Mouse (Mus musculus) embryo, embryonic 11 days (tissue): ENCODE measurements around the gene Cd247.

Experiments used
- DNase-seq: peaks from one replicate; pipeline ENCODE4 v3.0.0-alpha.2; 2015

The Cd247 gene

GRCm38 (mm10) chr1:165779954-165780585 is 8.4 kb upstream of the Cd247 start:
- DNase-seq: peak; percentile 76

- peak; percentile 72 for DNase-seq
These were observed 7.8 kb upstream of the Cd247 start for GRCm38 (mm10) chr1:165780586-165781111.

DNA sequence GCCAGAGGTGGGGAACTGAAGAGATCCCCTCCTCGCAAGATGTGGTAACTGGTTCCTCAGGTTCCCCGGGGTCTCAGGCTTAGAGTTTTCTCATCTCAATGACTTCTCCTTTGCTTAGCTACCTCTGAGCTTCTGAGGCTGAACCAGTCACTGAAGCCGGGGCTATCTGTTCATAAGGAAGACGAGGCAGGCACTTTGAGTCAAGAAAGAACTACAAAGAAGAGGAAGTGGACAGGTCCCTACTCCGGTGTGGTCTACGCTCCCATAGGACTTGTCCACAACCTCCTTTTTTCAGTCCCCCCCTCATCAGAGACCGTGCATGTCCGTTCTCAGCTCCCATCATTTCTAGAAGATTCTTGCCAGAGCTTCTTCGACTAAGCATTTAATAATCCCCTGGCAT is 7.1 kb upstream of the Cd247 start:
- DNase-seq: no peak

GRCm38 (mm10) chr1:165781911-165782310 is 6.6 kb upstream of the Cd247 start:
- no peak for DNase-seq

DNA sequence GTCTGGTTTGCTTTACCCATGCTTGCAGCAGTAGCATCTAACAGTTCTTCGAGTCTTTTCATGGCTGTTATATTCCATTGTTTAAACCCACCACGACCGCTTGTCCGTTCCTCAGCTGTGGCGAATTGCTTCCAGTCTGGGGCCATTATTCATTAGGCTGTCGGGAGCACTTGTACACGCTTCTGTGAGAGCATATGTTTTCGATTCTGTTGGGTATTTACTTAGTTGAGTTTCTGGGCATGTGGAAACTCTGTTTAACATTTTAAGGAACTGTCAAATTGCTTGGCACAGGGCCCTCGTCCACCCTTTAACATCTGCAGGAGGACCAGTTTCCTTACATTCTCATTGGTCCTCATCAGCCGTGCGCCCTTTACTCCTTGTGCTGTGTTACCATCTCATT is 2.2 kb upstream of the Cd247 start:
- peak; percentile 76 for DNase-seq

DNA sequence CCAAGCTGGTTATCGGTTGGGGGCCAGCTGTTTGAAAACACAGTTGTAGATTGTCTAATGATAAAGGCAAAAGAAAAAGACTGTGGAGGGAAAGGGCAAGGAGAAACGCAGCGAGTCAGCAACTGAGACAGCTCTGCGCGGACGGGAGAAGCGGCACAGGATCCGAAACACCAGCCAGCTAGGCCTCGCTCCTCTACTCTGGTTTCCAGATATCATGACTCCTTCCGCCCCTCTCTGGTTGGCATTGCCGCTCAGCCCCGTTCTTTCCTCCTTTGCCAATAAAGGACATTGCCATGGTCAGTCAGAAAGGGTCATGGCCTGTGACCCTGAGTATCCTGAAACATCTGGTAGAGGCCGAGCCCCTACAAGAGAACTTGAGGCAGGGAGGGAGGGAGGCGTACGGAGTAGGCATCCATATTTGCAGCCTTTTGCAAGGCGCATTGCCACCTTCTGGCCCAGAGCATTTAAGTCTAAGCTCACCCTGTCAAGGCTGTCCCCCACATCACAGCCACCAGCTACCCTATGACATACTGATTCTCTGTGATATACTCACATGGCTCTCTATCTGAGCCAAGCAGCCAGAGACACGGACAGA is 682 bp downstream of the Cd247 start:
- no peak for DNase-seq

GRCm38 (mm10) chr1:165789963-165790362 is 1.5 kb downstream of the Cd247 start:
- no peak for DNase-seq

DNA sequence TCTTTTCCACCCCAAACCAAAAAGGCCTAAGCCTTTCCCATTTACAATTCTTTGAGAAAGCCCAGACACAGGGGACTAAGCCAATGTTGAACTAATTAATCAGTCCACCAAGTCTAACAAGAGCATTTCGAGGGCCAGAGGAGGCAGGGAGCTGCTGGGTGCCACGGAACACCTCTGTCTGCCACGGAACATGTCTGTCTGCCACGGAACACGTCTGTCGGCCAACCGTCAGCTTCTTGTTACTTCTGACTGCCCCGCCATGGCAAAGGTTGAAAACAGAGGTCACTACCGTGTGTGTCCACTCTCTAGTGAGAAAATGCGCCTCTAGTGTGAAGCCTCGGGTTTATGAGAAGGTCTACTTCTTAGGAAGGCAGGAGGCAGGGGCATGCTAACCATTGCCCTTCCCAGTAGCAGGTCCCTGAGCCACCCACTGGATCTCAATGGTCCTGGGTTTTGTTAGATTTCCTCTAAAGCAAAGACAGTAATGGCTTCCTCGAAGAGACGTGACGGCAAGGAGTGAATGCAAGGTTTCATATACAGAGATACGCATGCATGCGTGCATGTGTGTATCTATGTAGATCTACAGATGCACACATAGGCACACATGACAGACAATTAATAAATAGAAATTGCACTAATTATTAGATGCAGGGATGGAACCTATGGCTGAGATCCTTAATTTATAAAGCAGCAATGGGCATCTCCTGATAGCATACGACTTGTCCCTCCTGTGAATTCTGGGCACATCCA is 2.2 kb downstream of the Cd247 start:
- no peak for DNase-seq

DNA sequence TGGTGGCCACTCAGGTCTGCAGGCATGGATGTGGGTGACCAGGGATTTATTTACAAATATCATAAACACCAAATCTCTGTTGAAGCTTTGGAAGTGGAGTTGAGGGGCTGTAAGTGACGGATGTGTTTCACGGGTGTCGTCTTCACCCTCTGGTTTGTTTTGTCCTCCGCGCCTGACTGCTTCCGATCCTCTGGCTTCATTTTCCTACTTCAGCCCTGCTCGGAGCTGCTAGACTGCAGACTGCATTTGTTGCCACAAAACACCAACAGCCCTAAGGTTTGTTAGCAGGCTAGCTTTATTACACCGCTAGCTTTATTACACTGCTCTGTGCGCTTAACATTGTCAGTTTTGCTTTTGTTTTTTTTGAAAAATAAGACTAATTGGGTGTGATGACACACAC is 2.9 kb downstream of the Cd247 start:
- no peak for DNase-seq

DNA sequence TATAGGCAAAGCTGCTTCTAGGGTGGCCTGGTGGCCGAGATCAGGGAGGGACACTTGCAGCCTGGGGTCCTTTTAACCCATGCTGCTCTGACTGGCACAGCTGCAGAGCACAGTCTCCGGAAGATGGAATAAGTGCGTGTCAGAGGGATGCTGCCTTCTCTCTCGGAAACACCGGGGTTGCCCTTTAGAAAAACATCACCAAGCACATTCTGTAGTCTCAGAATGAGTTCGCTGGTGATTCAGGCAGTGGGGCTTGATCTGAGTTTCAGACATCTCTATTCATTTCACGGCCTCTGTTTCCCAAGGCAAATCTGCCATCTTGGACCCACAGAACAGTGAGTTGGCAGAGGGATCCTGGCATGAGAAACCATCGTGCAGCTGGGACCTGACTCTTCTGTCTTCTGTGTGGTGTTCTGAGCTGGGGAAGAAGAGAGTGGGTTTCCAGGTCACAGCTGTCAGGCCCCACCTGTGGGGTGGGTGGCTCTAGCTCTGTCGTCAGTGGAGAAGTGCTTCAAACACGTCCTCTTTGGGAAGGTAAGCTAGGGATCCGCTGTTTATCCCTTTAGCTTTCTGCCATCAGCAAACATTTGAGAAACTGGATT is 13.3 kb downstream of the Cd247 start:
- no peak for DNase-seq

- DNase-seq: no peak
These were observed 14.6 kb downstream of the Cd247 start for GRCm38 (mm10) chr1:165803107-165803506.

GRCm38 (mm10) chr1:165804133-165804532 is 15.7 kb downstream of the Cd247 start:
- no peak for DNase-seq

- no peak for DNase-seq
These were observed 22.2 kb downstream of the Cd247 start for GRCm38 (mm10) chr1:165810633-165811032.

- DNase-seq: no peak
These were observed 22.7 kb downstream of the Cd247 start for GRCm38 (mm10) chr1:165811170-165811569.

DNA sequence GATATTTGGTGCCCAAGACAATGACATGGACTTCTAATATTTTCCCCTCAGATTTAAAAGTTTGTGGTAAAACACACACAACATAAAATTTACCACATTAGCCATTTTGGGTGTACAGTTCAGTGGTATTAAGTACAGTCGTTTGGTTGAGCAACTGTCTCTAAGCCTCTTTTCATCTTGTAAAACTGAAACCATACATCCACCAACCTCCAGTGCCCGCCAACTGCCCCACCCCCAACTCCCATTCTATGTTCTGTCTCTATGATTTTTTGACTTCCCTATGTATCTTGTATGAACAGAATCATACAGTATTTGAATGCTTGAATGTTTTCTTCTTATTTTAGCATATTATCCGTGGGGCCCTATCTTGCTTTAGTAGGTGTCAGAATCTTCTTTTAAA is 24.3 kb downstream of the Cd247 start:
- no peak for DNase-seq

DNA sequence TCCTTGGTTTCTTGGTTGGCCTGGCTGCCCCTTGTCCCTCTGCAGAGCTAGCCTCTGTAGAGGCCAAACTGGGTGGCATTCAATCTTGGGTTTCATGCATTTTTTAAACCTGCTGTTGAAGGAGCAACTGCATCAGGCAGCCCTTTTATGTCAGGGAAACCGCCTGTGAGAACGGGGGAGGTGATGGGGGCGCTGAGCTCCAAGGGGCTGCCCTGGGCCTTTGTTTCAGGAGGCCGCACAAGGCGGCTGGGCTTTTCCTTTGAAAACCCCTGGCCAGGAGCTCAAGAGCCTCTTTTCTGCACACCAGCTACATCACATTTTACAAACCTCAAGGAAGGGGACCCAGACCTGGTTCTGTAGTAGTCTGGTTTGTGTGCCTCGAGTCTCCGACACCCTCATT is 25.6 kb downstream of the Cd247 start:
- peak; percentile 83 for DNase-seq

DNA sequence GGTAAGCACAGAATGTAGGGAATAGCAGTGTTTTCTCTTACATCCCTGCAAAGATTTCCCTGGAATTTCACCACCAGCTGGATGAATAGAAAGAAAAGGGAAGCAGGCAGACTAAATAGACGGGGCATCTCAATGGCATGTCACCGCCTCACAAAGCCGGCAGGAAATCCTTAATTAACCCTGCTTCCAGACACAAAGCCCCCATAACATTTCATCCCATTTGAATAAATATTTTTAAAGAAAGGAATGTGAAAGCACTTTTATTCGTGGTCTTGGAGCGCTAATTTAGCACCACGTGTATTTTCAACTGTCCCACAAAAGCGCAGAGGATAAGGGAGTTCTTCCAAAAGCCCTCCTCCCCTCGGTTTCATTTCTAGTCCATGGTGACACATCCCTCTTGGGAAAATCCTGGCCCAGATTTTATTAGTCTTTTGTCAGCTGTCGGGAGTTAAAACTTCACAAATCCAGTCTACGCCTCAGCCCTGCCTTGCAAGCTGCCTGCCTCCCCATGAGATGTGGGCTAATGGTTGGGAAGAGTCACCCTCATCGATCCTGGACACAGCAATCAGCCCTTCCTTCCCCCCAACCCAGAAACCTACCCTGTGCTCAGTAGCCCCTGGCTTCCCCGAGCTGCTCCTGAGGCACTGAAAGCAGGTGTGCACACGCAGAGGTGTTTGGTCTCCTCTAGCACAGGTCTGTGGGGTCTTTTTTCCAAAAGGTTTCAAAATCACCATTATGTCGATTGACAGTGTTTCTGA is 26.2 kb downstream of the Cd247 start:
- peak; percentile 69 for DNase-seq

- no peak for DNase-seq
These were observed 27.9 kb downstream of the Cd247 start for GRCm38 (mm10) chr1:165816391-165816790.

DNA sequence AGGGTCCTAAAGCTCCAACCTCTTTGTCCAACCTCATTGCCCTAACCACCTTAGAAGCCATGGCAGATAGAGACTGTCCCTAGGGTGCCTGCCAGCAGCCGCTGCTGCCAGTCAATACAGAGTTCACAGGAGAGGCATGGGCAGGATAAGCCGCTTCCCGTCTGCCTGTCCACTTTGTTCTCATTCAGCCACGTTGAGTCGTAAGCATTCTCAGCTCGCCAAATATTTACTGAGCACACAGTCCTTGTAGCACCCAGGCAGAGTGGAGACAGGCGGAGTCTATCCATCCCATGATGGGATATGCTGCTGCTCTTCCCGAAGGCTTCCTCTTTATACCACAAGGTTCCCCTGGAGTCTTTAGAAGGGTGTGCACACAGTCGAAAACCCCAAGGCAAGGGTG is 28.8 kb downstream of the Cd247 start:
- DNase-seq: no peak

- peak; percentile 57 for DNase-seq
These were observed 29.8 kb downstream of the Cd247 start for GRCm38 (mm10) chr1:165818145-165818860.

DNA sequence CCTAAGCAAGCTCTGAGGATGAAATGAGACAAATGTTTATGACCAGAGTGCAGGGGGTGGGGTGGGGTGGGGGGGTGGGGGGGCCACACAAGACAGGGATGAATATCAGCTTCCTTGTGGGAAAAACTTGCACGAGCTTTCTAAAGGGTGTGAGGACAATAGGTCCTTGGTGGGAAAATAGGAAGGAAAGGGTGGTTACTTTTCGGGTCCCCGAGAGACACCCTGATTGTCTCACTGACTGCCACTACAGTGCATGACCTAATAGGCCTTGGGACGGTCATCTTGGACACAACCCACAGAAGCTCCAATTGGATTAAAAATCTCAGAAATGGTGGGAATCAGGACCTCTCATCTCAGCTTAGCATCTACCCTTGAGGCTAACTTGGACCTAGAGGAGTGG is 30.7 kb downstream of the Cd247 start:
- no peak for DNase-seq

DNA sequence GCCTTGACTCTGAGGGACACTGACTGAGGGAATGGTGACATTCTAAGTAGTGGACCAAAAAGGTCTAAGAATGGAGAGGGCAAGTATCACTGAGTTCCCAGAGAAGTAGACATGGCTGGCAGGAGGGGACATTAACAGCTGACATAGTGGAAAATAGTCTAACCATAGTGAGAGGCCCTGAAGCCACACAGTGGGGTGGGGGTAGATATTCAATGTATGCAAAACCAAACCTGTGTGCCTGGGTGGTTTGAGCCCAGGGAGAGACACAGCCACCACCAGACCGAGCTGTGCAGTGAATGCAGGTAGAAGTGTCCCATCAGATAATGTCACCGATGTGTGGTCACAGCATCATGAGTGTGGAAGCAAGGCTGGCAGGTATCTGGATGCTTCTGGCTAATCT is 33.5 kb downstream of the Cd247 start:
- DNase-seq: no peak
